Mouse (Mus musculus) retina, postnatal 1 day (tissue): ENCODE data around the gene Rps18.
"Not testable (repeated sequence)": the region's sequence is repeated elsewhere in the genome, so short reads cannot be mapped to it uniquely, and the experiment has no call there.

ENCODE experiments used
- DNase-seq: peaks from one replicate; pipeline ENCODE4 v3.0.0-alpha.2; 2012

The Rps18 gene

DNA sequence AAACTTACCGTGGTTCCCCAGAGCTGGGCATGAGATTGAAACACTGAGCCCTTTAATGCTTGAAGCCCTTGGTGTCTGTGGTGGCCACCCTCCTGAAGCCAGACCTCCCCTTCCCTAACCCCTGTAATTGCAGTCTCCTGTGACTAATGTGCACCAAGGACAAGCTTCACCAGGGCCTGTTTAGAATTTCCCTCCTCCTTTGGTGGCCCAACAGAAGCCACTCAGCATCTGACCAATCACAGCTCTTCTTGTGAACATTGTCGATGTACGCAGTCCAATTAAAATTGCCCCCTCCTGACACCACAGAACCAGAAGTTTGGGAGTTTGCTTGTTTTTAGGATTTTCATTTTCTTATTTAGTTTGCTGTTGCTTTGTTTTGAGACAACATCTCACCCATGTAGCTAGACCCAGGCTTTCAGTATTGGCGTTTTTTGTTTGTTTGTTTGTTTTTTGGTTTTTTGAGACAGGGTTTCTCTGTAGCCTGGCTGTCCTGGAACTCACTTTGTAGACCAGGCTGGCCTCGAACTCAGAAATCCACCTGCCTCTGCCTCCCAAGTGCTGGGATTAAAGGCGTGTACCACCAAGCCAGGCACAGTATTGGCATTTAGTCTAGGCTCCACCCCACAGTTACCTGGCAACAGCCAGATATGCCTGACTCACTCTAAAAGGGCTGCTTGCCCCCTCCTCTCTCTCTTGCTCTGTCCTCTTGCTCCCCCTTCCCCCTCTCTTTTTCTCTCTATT lies 51.7 kb downstream of the Rps18 start:
- not testable (repeated sequence) for DNase-seq

DNA sequence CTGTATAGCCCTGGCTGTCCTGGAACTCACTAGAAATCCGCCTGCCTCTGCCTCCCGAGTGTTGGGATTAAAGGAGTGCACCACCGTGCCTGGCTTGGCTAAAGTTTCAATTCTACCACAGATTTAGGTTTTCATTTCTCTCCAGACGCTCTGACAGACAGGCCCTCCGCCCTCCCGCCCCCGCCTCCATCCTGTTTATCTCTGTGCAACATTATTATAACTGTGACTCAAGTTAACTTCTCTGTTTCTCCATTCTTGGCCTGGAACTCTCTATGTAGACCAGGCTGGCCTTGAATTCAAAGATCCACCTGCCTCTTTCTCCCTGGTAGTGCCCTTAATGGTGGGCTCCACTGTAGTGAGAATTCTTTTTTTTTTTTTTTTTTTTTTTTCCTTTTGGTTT lies 53.3 kb downstream of the Rps18 start:
- no peak for DNase-seq

DNA sequence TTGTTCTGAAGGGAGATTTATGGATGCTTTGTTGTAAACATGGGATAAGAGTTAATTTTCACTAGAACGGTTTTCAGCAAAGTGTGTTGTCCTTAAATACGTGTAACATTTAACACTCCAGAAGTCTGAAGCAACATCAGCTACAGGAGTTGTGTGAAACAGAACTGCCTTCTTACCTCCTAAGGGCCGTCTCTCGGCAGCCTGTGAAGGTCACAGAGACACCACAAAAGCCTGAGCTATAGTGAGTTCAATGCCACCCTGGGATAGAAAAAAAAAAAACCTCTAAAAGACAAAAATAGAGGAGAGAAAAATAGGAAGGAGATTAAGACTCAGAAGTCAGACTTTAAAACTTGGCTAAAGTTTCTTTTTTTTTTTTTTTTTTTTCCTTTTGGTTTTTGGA lies 53.7 kb downstream of the Rps18 start:
- no peak for DNase-seq
